7 mouse cellular contexts compared by ENCODE assay signal in the genomic region with DNA sequence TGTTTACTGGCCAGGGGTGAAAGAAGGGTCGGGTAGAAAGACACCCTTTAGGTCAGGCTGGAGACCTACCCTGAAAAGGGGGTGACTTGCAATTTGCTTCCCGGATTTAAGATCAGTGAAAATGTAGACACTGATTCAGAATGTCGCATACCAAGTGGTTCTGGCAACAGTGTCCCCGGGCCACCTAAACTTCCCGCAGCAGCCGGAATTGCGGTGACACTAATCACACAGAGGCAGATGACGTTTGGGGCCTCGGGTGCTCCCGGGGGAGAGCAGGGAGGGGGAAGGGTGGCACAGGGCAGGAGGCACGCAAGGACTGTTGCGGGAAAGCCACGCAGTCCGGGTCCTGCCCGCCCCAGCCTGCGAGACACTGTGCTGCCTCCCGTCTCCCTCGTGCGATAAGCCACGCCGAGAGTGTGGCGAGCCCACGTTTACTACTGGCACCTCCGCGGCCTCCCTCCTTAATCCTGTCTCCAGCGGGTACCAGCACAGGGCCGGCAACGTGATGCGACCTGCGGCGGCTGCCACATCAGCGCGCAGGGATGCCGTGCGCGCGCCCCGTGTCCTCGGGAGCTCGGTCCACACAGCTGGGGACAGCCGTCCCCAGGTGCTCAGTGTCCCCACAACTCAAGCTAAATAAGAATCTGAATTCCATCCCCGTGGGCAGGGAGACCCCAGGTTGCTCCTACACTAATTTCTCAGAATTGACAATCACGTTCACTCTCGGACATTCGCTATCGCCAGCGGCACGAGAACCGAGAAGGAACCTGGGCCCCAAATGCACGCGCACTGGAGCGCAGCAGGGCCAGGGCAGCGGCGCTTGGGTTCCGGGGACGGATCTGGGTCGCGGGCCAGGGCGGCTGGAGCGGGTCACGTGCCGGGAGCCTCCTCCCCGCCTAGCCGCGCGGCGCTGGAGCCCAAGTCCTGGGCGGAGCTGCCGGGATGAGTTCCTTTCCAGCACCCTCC. TPM values are rescaled to one million over a fixed set of nuclear protein-coding genes. Genes with fewer than 3 reads are reported as not detected.
DNase-seq lines count a peak whose midpoint lies in the region; ATAC-seq lines count a peak whose summit lies in the region.

No protein-coding gene starts in this region.

- ATAC-seq in granulocyte monocyte progenitor cell, adult 5-6 weeks (replicated peaks; ENCODE audit: poor library complexity, severe bottlenecking), result peak; percentile 50
- peak; percentile 77 for ATAC-seq in intestine, embryonic 16.5 days
- peak; percentile 16; the same call in 1 of the 2 replicates for ATAC-seq in megakaryocyte-erythroid progenitor cell, adult 5-6 weeks (replicated peaks; ENCODE audit: low FRiP score, low TSS enrichment, poor library complexity, severe bottlenecking)

- peak; percentile 96 for DNase-seq in adrenal gland, postnatal 10 days
- peak; percentile 85 for DNase-seq in embryo, embryonic 11 days
- DNase-seq in left cerebral cortex, postnatal 25 days (ENCODE audit: low spot score in 2 of 2), result peak; percentile 87 to 88
- peak; percentile 81 to 82 for DNase-seq in right cerebral cortex, postnatal 36 days (ENCODE audit: low spot score in 2 of 2)

- peaks cover 15% of the 10 kb centered on the region; the same call in 1 of the 2 replicates for H3K4me1 ChIP-seq in intestine, embryonic 16.5 days (ENCODE audit: control insufficient read depth, insufficient read depth, low read length)

- WGBS in intestine, embryonic 16.5 days, result under 1% methylated on average over 69 of the region's 69 CpGs

- peak overlapping the region; percentile 58 for H3K4me3 ChIP-seq in intestine, embryonic 16.5 days (ENCODE audit: low read length)

- peak overlapping the region; percentile 65 for H3K9ac ChIP-seq in intestine, embryonic 16.5 days (ENCODE audit: low read depth, low read length)

- no peaks in the 10 kb centered on the region for H3K36me3 ChIP-seq in intestine, embryonic 16.5 days (ENCODE audit: control insufficient read depth, insufficient read depth, low read length)

- H3K27ac ChIP-seq in intestine, embryonic 16.5 days (ENCODE audit: low read length), result no peak overlapping the region

- H3K9me3 ChIP-seq in intestine, embryonic 16.5 days (ENCODE audit: control insufficient read depth, low read length), result no peaks in the 10 kb centered on the region

- intact Hi-C loops in left cerebral cortex, postnatal 25 days (cut with DNase I), result loop anchor here (1.0 to 10.0 kb wide), 4 partner anchors 11 to 709 kb away; a partner anchor contains a TSS

- peak overlapping the region; percentile 98 for H3K4me2 ChIP-seq in intestine, embryonic 16.5 days (ENCODE audit: low read depth, low read length)

- H3K27me3 ChIP-seq in intestine, embryonic 16.5 days (replicated peaks; ENCODE audit: control insufficient read depth, insufficient read depth, low read length), result peaks cover 43% of the 10 kb centered on the region

RNA-seq across cellular contexts. Expression of a gene that starts 0.8 kb away (rescaled TPM):
- total RNA-seq in adrenal gland, postnatal 10 days (2021), result 1 to 10 TPM; 3.7 to 5.6 TPM
- total RNA-seq in granulocyte monocyte progenitor cell, adult 5-6 weeks (2014; fragmentation: Nextera tagmentation), result not detected in 2 replicates
- total RNA-seq in granulocyte monocyte progenitor cell, adult 5-6 weeks (2017), result not detected in 2 replicates
- polyA plus RNA-seq in intestine, embryonic 16.5 days (2015; fragmentation: Nextera tagmentation; extraction: Ambion mirVana), result 0.77 and 0.83 TPM in 2 replicates
- 10 to 100 TPM; 20.6 to 30.6 TPM for total RNA-seq in left cerebral cortex, postnatal 25 days (2021)
- not detected in 2 replicates for total RNA-seq in megakaryocyte-erythroid progenitor cell, adult 5-6 weeks (2014; fragmentation: Nextera tagmentation)
- total RNA-seq in megakaryocyte-erythroid progenitor cell, adult 5-6 weeks (2017), result 0.19 TPM in 1 of 2 replicates, not detected in the other

Comparison
In these comparisons a context has a peak if more than half of its experiments do, and no peak if none do; other contexts are left out.
1. ATAC-seq: peak in every context shown above with its lines; median percentile 77 in intestine, embryonic 16.5 days; 50 in granulocyte monocyte progenitor cell, adult 5-6 weeks; 16 in megakaryocyte-erythroid progenitor cell, adult 5-6 weeks.